Mouse (Mus musculus): ENCODE results near the gene Cxcl17. TPM values are rescaled to one million over a fixed set of nuclear protein-coding genes. Genes with fewer than 3 reads are reported as not detected.

The Cxcl17 gene
- not detected for total RNA-seq (2023)

DNA sequence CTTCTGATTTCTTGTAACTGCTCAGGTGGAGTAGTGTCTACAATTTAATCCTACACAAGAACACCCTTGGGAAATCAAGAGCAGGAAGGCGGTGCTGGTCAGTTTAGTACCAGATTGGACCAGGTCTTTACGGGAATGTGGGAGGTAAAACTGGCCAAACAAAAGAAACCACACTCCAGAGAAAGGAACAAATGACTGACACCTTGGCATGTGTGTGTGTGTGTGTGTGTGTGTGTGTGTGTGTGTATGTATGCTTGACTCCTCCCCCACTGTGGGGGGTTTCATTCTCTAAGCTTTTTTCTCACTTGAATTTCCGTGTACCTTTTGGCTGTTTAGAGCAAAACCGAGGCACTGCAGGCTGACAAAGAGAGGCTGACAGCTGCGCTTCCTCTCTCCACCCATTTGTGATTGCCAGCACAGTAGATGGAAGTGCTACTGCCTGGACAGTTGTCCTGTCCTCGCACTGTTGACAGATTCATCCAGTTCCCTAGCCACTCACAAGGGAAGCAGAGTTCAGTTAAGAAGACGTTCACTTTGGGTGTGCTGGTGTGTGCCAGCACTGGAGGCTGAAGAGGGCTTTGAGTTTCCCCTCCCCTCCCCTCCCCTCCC is at the start of gene Cxcl17:
Gene Cxcl17, minus strand, starts transcription at position 54 of the 609 bp plus-strand sequence.

DNA sequence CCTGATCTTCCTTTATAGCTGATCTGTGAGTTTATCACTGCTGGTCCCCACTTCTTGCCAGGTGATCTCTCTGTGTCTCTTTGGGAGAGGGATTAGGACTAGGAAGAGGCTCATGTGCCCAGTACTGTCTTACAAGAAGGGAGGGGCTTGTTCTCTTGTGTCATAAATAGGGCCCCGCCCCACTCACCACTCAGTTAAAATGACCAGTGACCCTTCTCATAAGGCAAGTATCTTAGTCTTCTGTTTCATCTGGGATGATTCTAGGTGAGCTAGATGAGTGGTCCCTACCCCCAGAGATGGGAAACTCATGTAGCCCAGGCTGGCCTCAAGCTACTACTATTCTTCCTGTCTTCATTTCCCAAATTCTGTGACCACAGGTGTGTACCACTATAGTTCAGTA is 14.1 kb downstream of the Cxcl17 start, which contains the start of gene Lipe:
Gene Lipe, minus strand, starts transcription at position 101 of the 400 bp plus-strand sequence.

DNA sequence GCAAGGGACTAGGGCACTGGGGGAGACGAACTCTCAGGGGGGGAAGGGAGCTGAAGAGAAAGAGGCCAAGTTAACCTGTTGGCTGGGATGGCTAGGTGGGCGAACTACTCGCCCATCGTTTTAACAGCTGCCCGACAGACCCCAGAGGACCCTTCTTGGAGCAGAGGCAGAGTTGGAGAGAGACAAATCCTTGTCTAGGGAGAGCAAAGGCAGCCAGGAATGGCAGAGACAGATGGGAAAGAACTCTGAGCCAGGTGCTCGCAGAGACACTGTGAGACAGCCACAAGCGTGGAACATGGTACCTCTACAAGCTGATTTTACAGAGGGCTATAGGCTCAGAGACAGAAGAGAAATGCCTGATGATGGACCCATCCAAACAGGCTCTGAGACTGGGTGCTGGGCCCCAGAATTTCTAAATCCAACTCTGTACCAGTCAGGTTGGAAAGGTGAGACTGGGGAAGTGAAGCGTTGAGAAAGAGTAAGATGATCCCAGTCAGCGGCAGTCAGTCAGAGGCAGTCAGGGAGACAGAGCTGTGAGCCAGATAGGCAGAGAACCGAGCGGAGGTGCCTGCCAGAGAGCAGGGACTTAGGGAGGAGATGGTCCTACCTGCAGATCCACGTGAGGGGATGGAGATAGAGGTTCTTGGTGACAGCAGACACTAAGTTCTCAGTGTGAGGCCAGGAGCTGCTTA is 43.5 kb downstream of the Cxcl17 start, which contains the start of gene Cnfn:
Gene Cnfn, minus strand, starts transcription at position 667 of the 692 bp plus-strand sequence.

Other genes starting within 250 kb of the Cxcl17 start
- gene Pou2f2, start 233.2 kb downstream of the Cxcl17 start, total RNA-seq (2023) = 100 to 1,000 TPM; 211 to 226 TPM
- 10 to 100 TPM; 72.0 to 99.0 TPM for gene Dedd2, start 192.3 kb downstream of the Cxcl17 start, total RNA-seq (2023)
- 10 to 100 TPM; 15.8 to 18.2 TPM for gene Zfp526, start 191.5 kb downstream of the Cxcl17 start, total RNA-seq (2023)
- gene Gsk3a, start 175.0 kb downstream of the Cxcl17 start, total RNA-seq (2023) = 10 to 100 TPM; 90.4 to 94.6 TPM
- 10 to 100 TPM; 19.0 to 23.4 TPM for gene Erf, start 162.1 kb downstream of the Cxcl17 start, total RNA-seq (2023)
- gene Cic, start 145.2 kb downstream of the Cxcl17 start, total RNA-seq (2023) = 100 to 1,000 TPM; 334 to 343 TPM
- gene Pafah1b3, start 114.9 kb downstream of the Cxcl17 start, total RNA-seq (2023) = 10 to 100 TPM; 56.9 to 65.6 TPM
- under 1 TPM in 1 of 2 experiments, not detected in 1; 0.44 TPM for gene Prr19, start 111.5 kb downstream of the Cxcl17 start, total RNA-seq (2023)
- not detected for gene Tmem145, start 106.8 kb downstream of the Cxcl17 start, total RNA-seq (2023)
- gene Megf8, start 95.7 kb downstream of the Cxcl17 start, total RNA-seq (2023) = 1 to 10 TPM; 1.6 to 2.5 TPM
- not detected for gene Cnfn, start 43.2 kb downstream of the Cxcl17 start, total RNA-seq (2023)
- 10 to 100 TPM; 36.6 to 43.5 TPM for gene Lipe, start 14.2 kb downstream of the Cxcl17 start, total RNA-seq (2023)
- gene Ceacam1, start 64.7 kb upstream of the Cxcl17 start, total RNA-seq (2023) = 10 to 100 TPM; 61.2 to 62.6 TPM
- 10 to 100 TPM; 10.9 to 13.3 TPM for gene Ceacam2, start 127.0 kb upstream of the Cxcl17 start, total RNA-seq (2023)
- gene Erich4, start 203.0 kb upstream of the Cxcl17 start, total RNA-seq (2023) = not detected
- 100 to 1,000 TPM; 110 to 124 TPM for gene Dmac2, start 206.5 kb upstream of the Cxcl17 start, total RNA-seq (2023)
- 10 to 100 TPM; 45.7 to 52.2 TPM for gene B3gnt8, start 213.8 kb upstream of the Cxcl17 start, total RNA-seq (2023)
- gene Bckdha, start 246.1 kb upstream of the Cxcl17 start, total RNA-seq (2023) = 10 to 100 TPM; 42.4 to 52.8 TPM
- 10 to 100 TPM; 85.2 to 85.3 TPM for gene Exosc5, start 246.3 kb upstream of the Cxcl17 start, total RNA-seq (2023)

Data from B cell, adult 67 days (primary cell).